Mouse (Mus musculus): ENCODE results near the gene Atf6.

Gene Atf6

DNA sequence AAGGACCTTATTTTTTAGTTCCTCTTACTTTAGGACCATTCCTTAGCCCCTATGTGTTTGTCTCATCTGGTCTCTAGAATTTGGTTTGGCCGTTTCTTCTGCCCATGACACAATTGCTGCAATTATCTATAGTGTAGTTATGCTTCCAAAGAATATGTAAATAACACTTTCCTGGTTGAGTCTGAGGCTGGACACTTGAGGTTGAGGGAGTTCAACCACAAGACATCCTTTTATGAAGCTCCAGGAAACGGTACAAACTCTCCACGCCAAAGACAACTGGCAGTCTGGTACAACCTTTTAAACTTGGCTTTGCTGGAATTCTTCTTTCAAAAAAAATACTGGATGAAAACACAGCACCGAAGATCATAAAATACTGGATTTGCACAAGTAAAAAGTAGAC lies 94.1 kb downstream of the Atf6 start:
- DNase-seq (ENCODE audit: low read depth, low spot score), result no peak

DNA sequence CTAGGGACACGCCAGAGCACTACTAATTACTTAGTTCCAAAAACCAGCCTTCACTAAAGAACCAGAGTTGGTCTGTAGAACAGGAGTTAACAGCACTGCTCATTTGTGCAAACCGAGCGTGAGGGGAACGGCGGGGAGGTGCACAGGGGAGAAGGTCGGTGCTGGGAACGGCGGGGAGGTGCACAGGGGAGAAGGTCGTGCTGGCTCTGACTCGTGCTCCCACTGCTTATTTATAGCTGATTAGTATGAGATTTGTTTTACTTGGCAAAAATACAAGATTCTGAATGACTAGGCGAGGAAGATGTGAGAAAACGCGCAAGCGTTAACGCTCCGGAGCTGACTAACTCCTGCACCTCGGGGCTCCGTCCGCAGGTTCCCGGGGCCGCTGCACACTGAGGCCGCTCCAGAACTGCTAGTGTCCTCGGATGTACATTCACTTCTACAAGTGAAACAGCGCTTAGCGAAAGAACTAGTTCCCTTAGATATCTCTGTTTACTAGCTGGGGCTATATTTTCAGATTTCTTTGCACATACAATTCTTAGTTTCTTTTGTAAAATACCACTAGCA lies 96.1 kb downstream of the Atf6 start:
- no peak for DNase-seq (ENCODE audit: low read depth, low spot score)

DNA sequence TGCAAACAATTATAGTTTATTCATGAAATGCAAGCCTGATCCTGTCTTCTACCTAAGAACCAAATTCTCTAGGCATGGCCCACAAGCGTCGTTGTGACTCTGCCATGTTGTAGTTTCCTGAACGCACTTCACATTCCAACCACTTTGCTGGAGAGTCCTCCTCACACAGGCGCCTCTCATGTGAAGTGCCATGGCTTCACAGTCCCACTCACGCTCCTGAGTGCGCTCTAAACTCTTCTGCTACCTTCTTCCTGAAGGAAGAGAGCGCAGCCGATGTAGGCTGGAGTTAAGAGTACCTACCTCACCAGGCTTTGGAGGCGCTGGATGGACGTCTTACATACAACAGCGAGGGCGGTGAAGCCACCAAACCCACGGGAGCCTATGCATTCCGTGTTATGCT lies 96.9 kb downstream of the Atf6 start:
- no peak for DNase-seq (ENCODE audit: low read depth, low spot score)

DNA sequence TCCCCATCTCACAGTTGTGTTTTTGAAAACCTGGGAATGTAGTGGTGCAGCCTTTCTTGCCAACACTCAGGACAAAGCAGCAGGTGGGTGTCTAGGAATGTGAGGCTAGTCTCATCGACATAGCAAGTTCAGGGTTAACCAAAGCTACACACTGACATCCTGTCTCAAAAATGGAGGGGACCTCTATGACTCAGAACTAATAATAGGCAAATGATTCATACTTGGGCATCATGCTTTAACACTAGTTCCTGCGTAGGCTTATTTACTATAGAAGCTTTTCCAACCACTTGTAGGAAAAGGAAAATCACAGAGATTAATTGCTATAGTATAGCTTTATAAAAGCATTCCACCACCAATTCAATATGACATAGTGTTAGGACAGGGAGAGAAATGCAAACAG lies 100.6 kb downstream of the Atf6 start:
- DNase-seq (ENCODE audit: low read depth, low spot score), result no peak

DNA sequence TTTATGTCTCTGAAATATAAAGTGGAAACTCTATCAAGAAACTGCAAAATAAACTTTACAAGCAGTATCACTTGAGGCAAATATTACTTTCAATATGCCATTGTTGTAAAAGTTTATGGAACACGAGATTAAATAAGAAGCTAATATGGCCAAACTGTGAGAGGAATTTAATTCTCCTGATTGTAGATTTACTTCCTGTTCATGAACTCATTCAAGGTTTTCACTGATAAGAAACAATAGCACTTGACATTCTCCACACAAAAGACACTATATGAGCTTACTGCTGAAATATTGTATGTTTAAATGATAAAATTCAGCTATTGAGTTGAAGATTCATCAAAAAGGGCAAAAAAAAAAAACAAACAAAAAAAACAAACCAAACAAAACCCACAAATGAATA lies 102.8 kb downstream of the Atf6 start:
- DNase-seq (ENCODE audit: low read depth, low spot score), result no peak

DNA sequence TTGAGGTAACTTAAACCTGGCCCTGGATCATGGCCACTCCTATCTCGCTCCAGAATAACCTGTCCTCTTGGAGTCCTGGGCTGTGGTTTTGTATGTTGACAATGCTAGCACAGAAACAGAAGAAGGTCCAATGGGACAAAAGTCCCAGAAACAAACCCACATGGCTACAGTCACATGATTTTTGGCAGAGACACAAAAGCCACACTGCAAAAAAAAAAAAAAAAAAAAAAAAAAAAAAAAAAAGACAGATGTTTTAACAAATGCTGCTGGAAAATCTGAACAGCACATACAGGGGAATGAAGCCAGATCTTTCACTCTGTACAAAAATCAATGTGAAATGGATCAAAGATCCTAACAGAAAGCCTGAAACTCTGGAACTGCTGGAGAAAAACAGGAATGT lies 105.9 kb downstream of the Atf6 start:
- DNase-seq (ENCODE audit: low read depth, low spot score), result no peak

DNA sequence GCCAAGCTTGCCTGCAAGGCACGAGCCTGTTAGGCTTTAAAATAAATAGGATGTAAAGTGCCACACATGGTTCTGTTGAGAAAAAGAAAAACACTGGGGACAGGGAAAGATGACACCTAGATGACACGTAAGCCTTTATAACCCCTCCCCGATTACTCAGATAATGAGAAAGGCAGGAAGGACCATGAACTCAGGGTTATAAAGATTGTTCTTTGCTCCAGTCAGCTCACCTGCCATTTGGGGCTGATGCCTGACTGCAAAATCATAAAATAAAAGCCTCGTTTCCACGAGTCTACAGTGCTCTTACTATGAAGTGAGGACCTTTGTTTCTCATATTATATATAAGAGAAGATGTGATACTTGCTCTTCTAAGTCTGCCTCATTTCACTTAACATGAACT lies 114.0 kb downstream of the Atf6 start:
- no peak for DNase-seq (ENCODE audit: low read depth, low spot score)

DNA sequence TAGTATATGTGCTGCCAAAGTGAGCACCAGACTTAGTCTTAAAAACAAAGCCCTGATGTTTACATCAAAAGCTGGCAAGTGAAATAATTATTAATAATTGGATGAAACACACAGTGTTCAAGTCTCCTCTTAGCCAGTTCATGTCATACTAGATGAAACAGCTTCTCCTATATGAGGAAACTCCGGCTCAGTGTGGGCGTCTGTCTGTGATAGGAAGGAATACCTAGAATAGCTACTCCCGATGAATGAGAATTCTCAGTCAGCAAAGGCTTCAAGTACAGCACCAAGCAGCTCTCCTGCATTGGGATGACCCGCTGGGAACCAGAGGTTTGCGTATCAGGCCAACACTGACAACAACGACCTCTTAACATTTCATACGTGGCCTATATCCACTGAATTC lies 115.8 kb downstream of the Atf6 start:
- no peak for DNase-seq (ENCODE audit: low read depth, low spot score)

DNA sequence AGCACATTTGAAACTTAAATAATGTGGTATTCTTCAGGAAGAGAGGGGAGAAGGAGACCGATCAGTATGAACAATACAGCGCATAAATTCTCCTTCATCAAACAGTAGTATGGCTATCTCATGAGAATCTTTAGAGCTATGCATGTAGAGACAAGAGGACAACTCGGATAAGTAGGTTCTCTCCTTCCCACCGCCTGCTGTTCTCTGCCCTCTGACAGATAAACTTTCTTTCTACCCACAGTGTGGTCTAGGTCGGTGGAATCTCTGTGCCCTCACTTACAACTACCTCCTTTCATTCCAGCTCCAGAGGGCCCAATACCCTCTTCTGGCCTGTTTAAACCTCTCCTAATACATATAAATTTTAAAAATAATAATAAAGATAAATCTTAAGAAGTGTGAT lies 121.0 kb downstream of the Atf6 start:
- DNase-seq (ENCODE audit: low read depth, low spot score), result no peak

DNA sequence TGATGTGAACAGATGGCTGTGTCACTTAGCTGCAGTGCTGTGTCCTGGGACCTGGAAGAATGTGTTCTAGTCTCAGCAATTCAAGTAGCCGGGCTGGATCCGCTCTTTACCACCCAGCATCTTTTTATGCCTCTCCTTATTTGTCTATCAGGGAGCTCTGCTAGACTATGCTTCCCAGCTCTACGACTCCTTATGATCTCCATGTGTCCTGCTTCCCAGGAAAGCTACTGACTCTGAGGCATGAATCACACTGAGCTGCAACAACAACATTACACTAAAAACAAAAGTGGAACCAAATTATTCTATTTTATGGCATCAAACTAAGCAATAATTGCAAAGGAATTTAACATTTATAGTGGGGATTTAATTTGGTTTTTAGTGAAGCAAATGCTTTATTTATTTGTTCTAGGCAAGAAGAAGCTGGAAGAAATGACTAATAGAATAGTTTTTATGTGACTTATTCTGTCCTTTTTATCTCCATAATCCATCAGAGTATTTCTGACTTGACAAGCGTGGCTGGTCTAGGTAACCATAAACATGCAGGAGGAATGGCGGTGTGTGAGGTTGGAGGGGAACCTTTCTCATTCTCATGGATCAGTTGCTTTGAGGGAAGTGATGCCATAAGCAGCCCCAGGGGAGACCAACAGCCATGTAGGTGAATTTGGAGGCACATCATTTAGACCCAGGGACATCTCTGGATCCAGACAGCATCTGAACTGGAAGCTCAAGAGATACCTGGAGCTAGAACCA lies 125.9 kb downstream of the Atf6 start:
- no peak for DNase-seq (ENCODE audit: low read depth, low spot score)

DNA sequence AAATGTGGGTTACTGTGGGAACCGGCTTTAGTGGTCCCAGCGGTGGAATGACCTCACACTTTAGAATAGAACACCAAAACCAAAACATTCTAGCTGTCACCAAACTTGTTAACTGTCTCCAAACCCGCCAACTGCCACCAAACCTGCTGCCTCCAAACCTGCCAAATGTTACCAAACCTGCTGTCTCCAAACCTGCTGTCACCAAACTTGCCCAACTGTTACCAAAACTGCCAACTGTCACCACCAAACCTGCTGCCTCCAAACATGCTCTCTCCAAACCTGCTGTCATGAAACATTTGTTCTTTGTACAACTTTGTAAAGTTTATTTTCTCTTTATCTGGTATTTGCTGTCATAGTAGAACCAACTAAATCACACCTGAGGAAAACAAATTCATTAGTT lies 132.7 kb downstream of the Atf6 start:
- DNase-seq (ENCODE audit: low read depth, low spot score), result no peak

DNA sequence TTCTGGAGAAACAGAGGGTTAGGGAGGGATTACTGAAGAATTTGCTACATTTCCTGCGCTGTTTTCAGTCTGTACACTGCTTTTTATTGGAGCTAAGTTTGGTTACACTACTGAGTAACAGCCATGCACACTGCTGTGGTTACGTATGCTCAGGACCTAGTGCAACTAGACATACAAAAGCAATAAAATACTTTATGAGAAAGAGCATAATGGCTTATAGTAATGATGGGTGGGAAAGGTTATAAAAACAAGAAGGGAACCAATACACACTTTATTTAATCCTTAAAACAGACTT lies 135.0 kb downstream of the Atf6 start:
- DNase-seq (ENCODE audit: low read depth, low spot score), result no peak

DNA sequence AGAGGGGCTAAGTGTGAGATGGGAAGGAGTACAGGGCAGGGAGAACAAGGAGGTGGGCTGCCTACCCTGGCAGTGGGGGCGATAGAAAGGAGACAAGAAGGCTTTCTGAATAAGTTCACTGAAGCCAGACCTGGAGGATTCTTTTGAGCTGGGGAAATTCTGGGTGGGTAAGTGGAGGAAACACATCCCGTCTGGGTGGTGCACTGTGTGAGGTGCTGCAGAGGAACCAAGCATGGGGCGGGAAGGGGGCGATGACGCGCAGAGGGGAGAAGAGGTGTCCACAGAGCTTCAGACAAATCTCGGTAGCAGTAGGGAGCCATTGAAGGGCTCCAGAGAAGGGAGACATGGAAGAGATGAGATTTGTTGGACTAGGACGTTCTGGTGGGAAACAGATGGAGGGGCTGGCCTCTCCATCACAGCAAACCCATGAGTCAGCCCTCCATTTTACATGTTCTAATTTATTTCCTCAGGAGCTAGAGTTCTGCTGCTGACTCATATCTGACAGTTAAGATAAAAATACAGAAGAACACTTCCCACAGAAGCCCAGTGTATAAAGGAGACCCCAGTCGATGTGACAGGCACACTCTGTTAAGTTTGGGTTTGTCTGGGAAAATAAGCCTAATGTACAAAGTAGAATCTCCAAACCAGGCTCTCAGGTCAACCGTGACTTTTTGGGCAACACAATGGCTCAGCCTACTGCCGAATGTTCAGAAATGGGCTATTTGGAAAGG lies 135.5 kb downstream of the Atf6 start:
- DNase-seq (ENCODE audit: low read depth, low spot score), result no peak

DNA sequence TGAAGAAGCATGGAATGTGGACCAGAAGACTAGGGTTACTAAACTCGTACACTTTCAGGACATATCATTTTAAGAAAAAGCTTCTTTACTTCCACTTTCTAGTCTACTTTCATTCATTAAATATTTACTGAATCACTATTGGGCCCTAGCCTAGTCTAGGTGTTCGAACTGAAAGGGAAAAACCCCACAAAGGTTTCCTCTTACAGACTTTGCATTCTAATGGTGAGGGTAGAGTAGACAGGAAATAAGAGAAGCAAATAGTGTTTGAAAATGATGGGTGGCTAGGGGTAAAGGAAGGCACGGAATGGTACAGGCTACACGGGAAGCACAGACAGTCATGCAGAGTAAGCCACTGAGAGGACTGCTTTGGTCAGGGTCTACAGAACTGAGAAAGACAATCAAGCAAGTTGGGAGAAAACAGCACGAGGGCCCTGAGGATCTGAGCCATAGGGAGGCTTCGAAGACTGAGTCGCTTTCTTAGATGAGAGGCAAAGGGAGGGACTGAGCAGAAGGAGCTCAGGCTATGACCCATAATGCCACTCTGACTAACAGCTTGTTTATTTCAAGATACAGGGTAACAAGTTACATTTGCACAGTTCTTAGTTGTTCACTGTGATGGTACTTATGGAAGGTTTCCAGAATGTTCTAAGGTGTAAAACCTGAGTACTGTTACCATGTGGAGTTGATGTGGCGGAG lies 138.2 kb downstream of the Atf6 start:
- DNase-seq (ENCODE audit: low read depth, low spot score), result no peak

DNA sequence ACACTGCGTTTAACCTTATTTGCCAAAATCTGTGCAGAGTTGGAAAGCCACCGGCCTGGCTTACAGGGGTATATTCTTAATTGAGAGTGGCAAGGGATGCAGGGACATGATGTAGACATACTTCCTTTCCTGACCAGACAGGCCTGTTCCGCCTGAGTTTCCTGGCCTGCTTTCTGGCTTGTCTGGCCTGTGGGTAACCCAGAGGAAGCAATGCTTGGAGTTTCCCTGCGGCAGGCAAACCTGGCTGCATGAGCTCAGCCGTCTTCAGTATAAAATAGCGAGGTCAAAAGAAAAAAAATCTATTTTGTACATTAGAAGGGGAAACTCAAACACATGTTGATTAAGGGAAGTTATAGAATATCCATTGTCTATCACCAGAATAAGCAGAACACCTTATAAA lies 139.0 kb downstream of the Atf6 start:
- DNase-seq (ENCODE audit: low read depth, low spot score), result no peak

DNA sequence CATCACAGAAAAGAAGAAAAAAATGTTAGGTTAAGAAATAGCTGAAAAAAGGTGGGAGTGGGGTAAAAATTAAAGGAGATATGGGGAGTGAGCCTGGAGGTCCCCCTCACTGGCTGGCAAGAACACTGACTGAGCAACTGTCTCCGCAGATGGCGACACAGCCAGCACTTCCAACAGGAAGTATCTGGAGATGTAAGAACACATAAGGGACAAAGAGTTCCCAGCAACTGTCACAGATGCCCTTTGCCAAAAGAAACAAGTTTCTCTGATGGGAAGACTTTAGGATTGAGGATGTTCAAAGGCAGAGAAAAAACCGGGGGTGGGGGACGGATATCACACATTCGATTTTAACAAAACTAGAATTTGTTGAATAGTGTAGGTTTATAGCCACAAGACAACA lies 146.0 kb downstream of the Atf6 start:
- DNase-seq (ENCODE audit: low read depth, low spot score), result no peak

DNA sequence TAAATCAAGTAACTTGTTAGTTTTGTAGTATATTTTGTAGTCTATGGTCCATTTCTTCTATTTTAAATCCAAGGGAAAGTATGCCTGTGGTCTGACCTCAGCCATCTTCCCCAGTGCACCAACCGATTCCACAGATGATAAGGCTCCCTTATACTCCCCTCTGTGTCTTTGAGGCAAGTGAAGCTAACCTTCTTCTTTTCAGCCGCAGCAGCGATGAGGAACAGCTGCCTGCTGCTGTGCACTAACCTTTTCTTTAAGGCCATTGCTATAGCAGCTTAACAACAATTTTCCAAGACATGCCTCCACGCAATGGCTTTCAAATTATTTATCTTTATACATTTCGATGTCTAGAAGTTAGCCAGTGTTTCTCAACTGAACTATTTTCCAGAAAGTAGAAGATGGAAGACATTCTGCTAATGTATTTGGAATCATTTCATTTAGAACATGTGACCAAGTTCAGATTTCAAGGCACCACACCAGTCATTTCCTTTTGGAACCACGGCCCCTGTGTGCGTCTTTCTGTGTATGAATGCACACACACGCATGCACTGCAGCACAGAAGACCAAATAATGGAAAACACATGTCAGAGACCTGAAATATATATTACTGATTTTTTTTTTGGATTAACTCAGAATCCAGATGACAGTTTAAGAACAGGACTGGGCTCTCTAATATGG lies 149.3 kb downstream of the Atf6 start:
- DNase-seq (ENCODE audit: low read depth, low spot score), result no peak

DNA sequence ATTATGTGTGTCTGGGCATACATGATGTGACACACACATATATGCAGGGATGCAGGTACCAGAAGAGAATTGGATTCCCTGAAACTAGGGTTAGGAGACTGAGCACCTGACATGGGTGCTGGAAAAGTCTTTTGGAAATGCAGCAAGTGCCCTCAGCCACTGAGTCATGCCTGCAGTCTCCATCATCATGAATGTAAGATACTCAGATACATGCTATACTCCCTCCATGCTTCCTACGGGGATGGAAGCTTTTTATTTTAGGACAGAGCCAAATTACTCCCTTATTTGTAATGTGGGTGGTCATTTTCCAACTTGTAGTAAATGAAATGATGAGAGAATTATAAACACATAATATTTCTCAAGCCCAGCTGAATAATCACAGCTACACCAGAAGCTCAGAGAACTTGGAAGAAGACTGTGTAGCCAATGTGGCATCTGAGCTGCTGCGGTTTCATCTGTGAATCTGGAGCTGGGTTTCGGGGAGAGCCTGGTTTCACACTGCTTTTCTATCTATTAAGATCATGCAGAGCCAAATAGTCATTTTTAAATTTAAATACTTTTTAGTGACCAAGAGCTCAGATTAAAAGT lies 150.2 kb downstream of the Atf6 start:
- DNase-seq (ENCODE audit: low read depth, low spot score), result no peak

DNA sequence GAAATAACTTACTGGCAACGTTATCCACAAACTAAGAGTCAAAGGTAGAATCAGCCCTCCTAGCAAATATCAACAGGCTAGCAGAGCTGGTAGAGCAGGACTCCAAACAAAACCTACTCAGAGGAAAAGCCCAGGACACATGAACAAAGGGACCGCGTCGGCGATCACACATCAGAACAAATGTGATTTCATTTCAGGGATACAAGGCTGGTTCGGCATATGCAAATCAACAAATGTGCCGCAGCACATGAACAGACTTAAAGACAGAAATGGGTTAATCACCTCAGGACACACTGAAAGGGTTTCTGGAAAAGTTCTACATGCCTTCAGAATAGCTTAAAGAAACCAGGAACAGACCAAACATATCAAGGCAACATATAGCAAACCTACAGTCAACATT lies 155.8 kb downstream of the Atf6 start:
- no peak for DNase-seq (ENCODE audit: low read depth, low spot score)

DNA sequence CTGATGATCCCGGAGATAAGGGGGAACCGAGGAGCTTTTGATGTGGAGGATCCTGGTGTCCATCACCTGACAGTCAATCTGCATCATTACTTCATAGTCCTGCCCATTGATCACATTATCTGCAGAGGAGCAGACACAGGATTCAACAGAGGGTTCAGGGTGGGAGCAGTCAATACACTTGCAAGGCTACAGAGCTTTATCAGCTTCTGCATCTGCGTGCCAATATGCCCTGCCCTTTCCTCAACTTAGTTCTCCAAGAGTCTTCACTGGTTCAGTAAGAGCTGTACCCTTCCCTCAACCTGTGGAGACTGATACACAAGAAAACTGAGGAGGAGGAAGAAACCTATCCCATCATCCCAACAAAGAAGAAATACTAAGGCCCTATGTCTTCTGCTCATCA lies 157.6 kb downstream of the Atf6 start:
- no peak for DNase-seq (ENCODE audit: low read depth, low spot score)

DNA sequence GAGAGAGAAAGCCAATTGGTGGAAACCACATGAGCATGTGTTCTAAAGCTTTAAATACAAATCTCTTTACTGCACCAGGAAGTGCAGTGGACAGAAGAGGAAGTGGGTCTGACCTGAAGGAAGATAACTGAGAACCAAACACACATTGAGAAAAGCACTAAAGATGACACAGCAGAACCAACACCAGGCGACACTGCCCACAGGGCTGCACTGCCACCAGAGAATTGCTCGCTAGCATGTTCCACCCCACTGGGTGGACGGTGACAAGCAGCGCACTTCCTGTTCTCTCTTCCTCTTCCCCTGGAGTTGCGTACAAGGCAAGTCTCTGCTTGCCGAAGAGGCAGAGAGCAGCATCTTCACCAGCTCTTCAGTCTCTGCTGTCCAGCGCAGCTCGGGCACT lies 158.1 kb downstream of the Atf6 start:
- DNase-seq (ENCODE audit: low read depth, low spot score), result no peak

DNA sequence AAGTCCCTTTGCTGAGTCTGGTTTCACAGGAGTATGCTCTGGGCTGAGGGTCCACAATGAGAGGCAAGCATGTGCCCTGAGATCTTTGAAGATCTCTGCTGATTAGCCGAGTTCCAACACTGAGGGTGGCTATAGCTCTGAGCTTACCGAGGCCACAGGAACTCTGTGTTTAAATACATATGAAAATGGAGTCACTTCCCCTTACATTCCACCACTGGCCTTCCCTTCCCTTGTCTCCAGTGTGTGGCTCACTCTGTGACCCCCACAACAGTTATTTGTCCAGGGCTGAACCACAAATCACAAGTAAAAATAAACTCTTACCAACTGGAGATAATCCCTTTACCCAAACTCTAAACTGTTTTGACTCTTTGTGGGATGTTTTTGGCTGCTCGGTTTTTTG lies 158.5 kb downstream of the Atf6 start:
- DNase-seq (ENCODE audit: low read depth, low spot score), result no peak
